Mouse (Mus musculus) kidney, postnatal 14 days (tissue): Measurements from ENCODE around the gene Cacng5.

Experiments
- DNase-seq: peaks from one replicate; pipeline ENCODE4 v3.0.0; 2022; ENCODE audit warnings: mixed read lengths

Gene Cacng5

GRCm38 (mm10) chr11:107914634-107915226 is at the start of gene Cacng5:
TSS of gene Cacng5 (minus strand) at chr11:107915055.
- DNase-seq = peak; percentile 14

- DNase-seq = no peak
Observed at GRCm38 (mm10) chr11:107957566-107958350, 42.9 kb upstream of the Cacng5 start.

GRCm38 (mm10) chr11:107955191-107956062 is 40.6 kb upstream of the Cacng5 start:
- no peak for DNase-seq

GRCm38 (mm10) chr11:107951431-107951830 is 36.6 kb upstream of the Cacng5 start:
- DNase-seq = no peak

GRCm38 (mm10) chr11:107950658-107951057 is 35.8 kb upstream of the Cacng5 start:
- no peak for DNase-seq

- peak; percentile 22 for DNase-seq
Observed at GRCm38 (mm10) chr11:107950211-107950610, 35.4 kb upstream of the Cacng5 start.

GRCm38 (mm10) chr11:107947951-107948350 is 33.1 kb upstream of the Cacng5 start:
- no peak for DNase-seq

GRCm38 (mm10) chr11:107946823-107947222 is 32.0 kb upstream of the Cacng5 start:
- no peak for DNase-seq

GRCm38 (mm10) chr11:107936929-107937328 is 22.1 kb upstream of the Cacng5 start:
- DNase-seq = no peak

GRCm38 (mm10) chr11:107931721-107932120 is 16.9 kb upstream of the Cacng5 start:
- no peak for DNase-seq

- no peak for DNase-seq
Observed at GRCm38 (mm10) chr11:107931288-107931687, 16.4 kb upstream of the Cacng5 start.

GRCm38 (mm10) chr11:107929712-107930111 is 14.9 kb upstream of the Cacng5 start:
- DNase-seq = no peak

GRCm38 (mm10) chr11:107919852-107920508 is 5.1 kb upstream of the Cacng5 start:
- peak; percentile 27 for DNase-seq

GRCm38 (mm10) chr11:107917721-107918235 is 2.9 kb upstream of the Cacng5 start:
- DNase-seq = no peak

GRCm38 (mm10) chr11:107913317-107913716 is 1.5 kb downstream of the Cacng5 start:
- no peak for DNase-seq

GRCm38 (mm10) chr11:107905364-107905763 is 9.5 kb downstream of the Cacng5 start:
- DNase-seq = no peak

GRCm38 (mm10) chr11:107903966-107904605 is 10.8 kb downstream of the Cacng5 start:
- DNase-seq = no peak

GRCm38 (mm10) chr11:107900470-107900869 is 14.4 kb downstream of the Cacng5 start:
- DNase-seq = no peak

- DNase-seq = no peak
Observed at GRCm38 (mm10) chr11:107898698-107899097, 16.2 kb downstream of the Cacng5 start.

GRCm38 (mm10) chr11:107895635-107896034 is 19.2 kb downstream of the Cacng5 start:
- no peak for DNase-seq

GRCm38 (mm10) chr11:107891377-107891776 is 23.5 kb downstream of the Cacng5 start:
- no peak for DNase-seq

- DNase-seq = no peak
Observed at GRCm38 (mm10) chr11:107887342-107887741, 27.5 kb downstream of the Cacng5 start.
